Mouse (Mus musculus) lung, adult 2 months (tissue): Measurements from ENCODE around the gene Retsat.

Experiments
- CTCF ChIP-seq: fragments of 200-500 bp; IDR thresholded peaks from 2 replicates; pipeline ENCODE4 v1.5.1; 2011; ENCODE audit warnings: mild to moderate bottlenecking, low read length, control low read depth; ENCODE audit not compliant: insufficient read depth
- POLR2A ChIP-seq: fragments of 200-500 bp; IDR thresholded peaks from 2 replicates; pipeline ENCODE4 v1.6.1; 2011; ENCODE audit warnings: low read depth, mild to moderate bottlenecking, control low read depth, low read length, borderline replicate concordance; ENCODE audit errors: extremely low read depth

- TF ChIP-seq POLR2A (no peak), CTCF (no peak)
Measured at GRCm38 (mm10) chr6:72576041-72576440, 22.2 kb upstream of the Retsat start.
